Mouse (Mus musculus) liver, postnatal 0 days (tissue): ENCODE data around the gene Frmd5. TPM values are rescaled to one million over a fixed set of nuclear protein-coding genes. Genes with fewer than 3 reads are reported as not detected.
"Not testable (repeated sequence)": the region's sequence is repeated elsewhere in the genome, so short reads cannot be mapped to it uniquely, and the experiment has no call there.

ENCODE experiments used
- ATAC-seq: fragments of 200-750 bp; cut with Nextera tagmentation; 2 replicates; pipeline ENCODE4 v1.8.0; 2017; ENCODE audit warnings: mild to moderate bottlenecking, moderate library complexity
- DNase-seq: peaks from one replicate; pipeline ENCODE4 v3.0.0-alpha.2; 2016
- H3K27ac ChIP-seq: fragments of 300-500 bp; sonication (generic); 2 replicates; pipeline ENCODE4 v1.5.1; 2014; ENCODE audit warnings: antibody characterized with exemption, moderate library complexity, mild to moderate bottlenecking, low read depth
- H3K27me3 ChIP-seq: fragments of 300-500 bp; sonication (generic); 2 replicates; pipeline ENCODE4 v1.6.1; 2014; ENCODE audit warnings: low read length, control low read depth, mixed read lengths; ENCODE audit not compliant: insufficient read depth
- H3K36me3 ChIP-seq: fragments of 300-500 bp; sonication (generic); replicated peaks from 2 replicates; pipeline ENCODE4 v1.6.1; 2014; ENCODE audit warnings: mild to moderate bottlenecking, control low read depth, low read length, moderate library complexity, mixed read lengths; ENCODE audit not compliant: insufficient read depth
- H3K4me1 ChIP-seq: fragments of 300-500 bp; sonication (generic); 2 replicates; pipeline ENCODE4 v1.6.1; 2014; ENCODE audit warnings: antibody characterized with exemption, mild to moderate bottlenecking, control low read depth; ENCODE audit not compliant: insufficient read depth
- H3K4me2 ChIP-seq: fragments of 300-500 bp; sonication (generic); 2 replicates; pipeline ENCODE4 v1.6.1; 2014; ENCODE audit warnings: low read depth, mild to moderate bottlenecking, low read length, moderate library complexity, mixed read lengths
- H3K4me3 ChIP-seq: fragments of 300-500 bp; sonication (generic); 2 replicates; pipeline ENCODE4 v1.5.1; 2014; ENCODE audit warnings: low read depth, low read length
- H3K9ac ChIP-seq: fragments of 300-500 bp; sonication (generic); replicated peaks from 2 replicates; pipeline ENCODE4 v1.6.1; 2014; ENCODE audit warnings: mild to moderate bottlenecking, moderate library complexity
- H3K9me3 ChIP-seq: fragments of 300-500 bp; sonication (generic); 2 replicates; pipeline ENCODE4 v1.6.1; 2016; ENCODE audit warnings: mild to moderate bottlenecking, control low read depth, low read length, mixed read lengths
- CTCF ChIP-seq: sonication (generic); IDR thresholded peaks from 2 replicates; pipeline ENCODE4 v1.5.1; 2016; ENCODE audit warnings: antibody characterized with exemption, low read depth
- EP300 ChIP-seq: IDR thresholded peaks from 2 replicates; pipeline ENCODE4 v1.6.1; 2016; ENCODE audit warnings: antibody characterized with exemption, low read depth, mild to moderate bottlenecking
- WGBS: fragments of 180-500 bp; shearing (Covaris S2); extraction: QIAGEN DNeasy Blood & Tissue Kit; methylation state at CpG from one replicate; pipeline ENCODE4 v1.1.7; 2014; ENCODE audit not compliant: insufficient replicate concordance; 5-methylcytosine and 5-hydroxymethylcytosine counted together
- polyA plus RNA-seq: library from polyadenylated mRNA; unstranded; fragments of >200 nt; fragmentation: Nextera tagmentation; extraction: Ambion mirVana; gene quantifications from 2 replicates; pipeline ENCODE4 v1.2.1, GENCODE M21; 2015

Frmd5 gene
- polyA plus RNA-seq, 1 experiment from 2014 or later, result 0.18 TPM

DNA sequence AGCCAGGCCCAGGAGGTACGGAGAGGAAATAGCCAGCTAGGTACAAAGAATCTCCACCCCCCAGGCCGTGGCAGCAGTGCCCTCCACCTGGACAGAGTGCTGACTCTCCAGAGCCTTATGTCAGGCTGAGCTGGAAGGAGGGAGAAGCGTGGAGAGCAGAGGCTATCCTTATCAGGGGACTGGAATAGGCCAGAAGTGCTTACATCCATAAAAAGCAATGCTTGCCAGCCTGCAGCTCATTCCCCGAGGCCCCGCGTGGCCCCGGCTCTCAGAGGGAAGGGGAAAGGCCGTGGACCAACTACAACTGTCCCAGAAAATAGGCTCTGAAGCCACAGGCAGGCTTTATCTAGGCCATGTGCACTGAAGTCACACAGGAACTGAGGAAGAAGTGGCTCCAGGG lies 255.6 kb downstream of the Frmd5 start:
- no peak overlapping the region for H3K27ac ChIP-seq
- no peak overlapping the region for H3K9ac ChIP-seq
- H3K4me2 ChIP-seq, result no peak overlapping the region
- H3K36me3 ChIP-seq, result peaks cover under 1% of the 10 kb centered on the region; the same call in 1 of the 2 replicates
- 63% methylated on average over 8 of the region's 8 CpGs for WGBS
- no peaks in the 10 kb centered on the region for H3K27me3 ChIP-seq
- DNase-seq, result no peak
- TF ChIP-seq CTCF (no peak), EP300 (no peak)
- ATAC-seq, result no peak
- H3K4me1 ChIP-seq, result no peaks in the 10 kb centered on the region
- H3K9me3 ChIP-seq, result no peaks in the 10 kb centered on the region
- no peak overlapping the region for H3K4me3 ChIP-seq

DNA sequence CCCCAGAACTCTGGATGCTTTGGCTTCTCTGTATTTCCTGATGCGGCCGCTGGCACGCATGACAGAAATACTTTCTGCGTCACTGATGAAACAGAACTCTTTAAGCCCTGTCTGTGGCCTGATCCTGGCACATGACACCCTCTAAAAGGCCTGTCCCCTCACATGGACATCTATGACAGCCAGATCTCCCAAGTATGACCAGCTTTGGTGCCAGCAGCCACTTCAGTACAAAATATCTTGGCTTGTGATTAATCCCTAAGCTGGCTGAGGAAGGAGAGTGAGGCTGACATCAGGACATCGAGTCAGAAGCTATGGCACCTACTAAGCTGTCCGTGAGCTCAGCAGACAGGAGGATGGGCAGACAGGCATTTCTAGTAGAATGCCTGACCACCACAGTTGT lies 257.3 kb downstream of the Frmd5 start:
- 93% methylated on average over 6 of the region's 6 CpGs for WGBS
- Histone ChIP-seq H3K9me3 (no peaks in the 10 kb centered on the region), H3K36me3 (peaks cover 3% of the 10 kb centered on the region; the same call in 1 of the 2 replicates), H3K4me2 (no peak overlapping the region), H3K27me3 (no peaks in the 10 kb centered on the region), H3K4me1 (no peaks in the 10 kb centered on the region), H3K27ac (no peak overlapping the region), H3K4me3 (no peak overlapping the region), H3K9ac (no peak overlapping the region)
- TF ChIP-seq CTCF (no peak), EP300 (no peak)
- DNase-seq, result no peak
- no peak for ATAC-seq

DNA sequence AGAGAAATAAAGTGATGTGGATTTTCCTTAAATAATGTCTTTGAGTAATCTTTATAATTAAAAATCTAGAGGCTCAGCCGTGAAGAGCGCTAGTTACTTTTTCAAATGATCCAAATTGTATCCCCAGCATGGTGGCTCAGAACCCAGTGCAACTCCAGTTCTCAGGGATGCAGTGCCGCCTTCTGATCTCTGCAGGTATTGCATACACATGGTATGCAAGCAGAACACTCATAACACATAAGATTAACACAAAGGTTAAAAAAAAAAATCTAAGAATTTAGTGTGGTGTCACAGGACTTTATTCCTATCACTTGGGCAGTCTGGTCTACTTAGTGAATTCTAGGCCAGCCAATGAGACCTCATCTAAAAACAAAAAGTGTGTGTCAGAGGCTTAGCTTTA lies 262.1 kb downstream of the Frmd5 start:
- Histone ChIP-seq H3K9ac (no peak overlapping the region), H3K27ac (no peak overlapping the region), H3K4me3 (no peak overlapping the region), H3K9me3 (no peaks in the 10 kb centered on the region), H3K27me3 (no peaks in the 10 kb centered on the region), H3K36me3 (peaks cover 17% of the 10 kb centered on the region), H3K4me1 (no peaks in the 10 kb centered on the region), H3K4me2 (no peak overlapping the region)
- no peak for DNase-seq
- TF ChIP-seq CTCF (peak; percentile 29; the same call in 1 of the 2 replicates), EP300 (no peak)
- WGBS, result 92% methylated on average over 3 of the region's 3 CpGs
- ATAC-seq, result no peak

DNA sequence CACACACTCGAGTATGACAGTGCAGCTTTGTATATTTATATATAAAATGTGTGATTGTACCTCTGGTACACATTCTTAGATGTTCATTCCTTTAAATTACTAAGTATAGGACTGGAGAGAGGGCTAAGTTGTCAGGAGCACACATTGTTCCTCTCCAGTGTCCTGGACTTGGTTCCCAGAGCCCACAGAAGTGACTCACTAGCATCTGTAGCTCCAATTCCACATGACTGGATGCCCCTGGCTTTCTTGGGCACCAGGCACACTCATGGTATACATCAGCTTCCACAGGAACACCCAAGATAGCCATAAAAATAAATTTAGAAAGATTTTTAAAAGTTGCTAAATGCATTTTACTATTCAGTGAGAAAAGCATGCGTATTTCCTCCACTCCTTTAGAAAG lies 281.8 kb downstream of the Frmd5 start:
- no peak for DNase-seq
- no peaks in the 10 kb centered on the region for H3K9me3 ChIP-seq
- no peak overlapping the region for H3K9ac ChIP-seq
- WGBS, result 82% methylated on average over 2 of the region's 2 CpGs
- H3K4me3 ChIP-seq, result no peak overlapping the region
- H3K36me3 ChIP-seq, result peaks cover 22% of the 10 kb centered on the region
- no peaks in the 10 kb centered on the region for H3K27me3 ChIP-seq
- TF ChIP-seq EP300 (no peak), CTCF (no peak)
- no peak for ATAC-seq
- H3K27ac ChIP-seq, result no peak overlapping the region
- no peak overlapping the region for H3K4me2 ChIP-seq
- H3K4me1 ChIP-seq, result no peaks in the 10 kb centered on the region

GRCm38 (mm10) chr2:121522830-121523229 lies 284.1 kb downstream of the Frmd5 start:
- DNase-seq, H3K4me2 ChIP-seq, H3K9me3 ChIP-seq, H3K27me3 ChIP-seq, H3K27ac ChIP-seq, H3K4me1 ChIP-seq, ATAC-seq, H3K4me3 ChIP-seq, H3K9ac ChIP-seq: not testable (repeated sequence)
- H3K36me3 ChIP-seq, result peaks cover 32% of the 10 kb centered on the region
- WGBS, result 96% methylated on average over 3 of the region's 3 CpGs

GRCm38 (mm10) chr2:121522006-121522405 lies 284.9 kb downstream of the Frmd5 start:
- Histone ChIP-seq H3K9ac (no peak overlapping the region), H3K27me3 (no peaks in the 10 kb centered on the region), H3K36me3 (peaks cover 38% of the 10 kb centered on the region), H3K4me2 (no peak overlapping the region), H3K27ac (no peak overlapping the region), H3K4me3 (no peak overlapping the region), H3K4me1 (no peaks in the 10 kb centered on the region), H3K9me3 (no peaks in the 10 kb centered on the region)
- ATAC-seq, result no peak
- WGBS, result 83% methylated on average over 2 of the region's 2 CpGs
- no peak for TF ChIP-seq CTCF
- TF ChIP-seq EP300, result no peak
- DNase-seq, result no peak

- H3K9me3 ChIP-seq, ATAC-seq, H3K9ac ChIP-seq, H3K27ac ChIP-seq, H3K4me3 ChIP-seq, H3K4me2 ChIP-seq, DNase-seq, H3K4me1 ChIP-seq, H3K27me3 ChIP-seq: not testable (repeated sequence)
- 88% methylated on average over 4 of the region's 4 CpGs for WGBS
- peaks cover 29% of the 10 kb centered on the region; the same call in 1 of the 2 replicates for H3K36me3 ChIP-seq
Observed at GRCm38 (mm10) chr2:121518711-121519110, 288.2 kb downstream of the Frmd5 start.
